Mouse (Mus musculus) MEL (cell line): ENCODE results near the gene Pqlc2.

Experiments used
- CTCF ChIP-seq, 3 experiments: IDR thresholded peaks in 2 of 3; conservative IDR thresholded peaks in 1 of 3; 2 replicates each; pipeline ENCODE4 v1.5.1; 2011 to 2012; ENCODE audit warnings: low read length in 3 of 3, low read depth in 2 of 3, mild to moderate bottlenecking in 2 of 3, improper control_type of control experiment in 1 of 3, inconsistent platforms in 1 of 3, mixed read lengths in 1 of 3, moderate library complexity in 1 of 3; ENCODE audit not compliant: control insufficient read depth in 1 of 3, insufficient read depth in 1 of 3, poor library complexity in 1 of 3, severe bottlenecking in 1 of 3
- E2F4 ChIP-seq: IDR thresholded peaks from 2 replicates; pipeline ENCODE4 v1.6.1; 2011; ENCODE audit warnings: low read depth, low read length, improper control_type of control experiment, borderline replicate concordance
- MXI1 ChIP-seq: IDR thresholded peaks from 2 replicates; pipeline ENCODE4 v1.6.1; 2011; ENCODE audit warnings: mild to moderate bottlenecking, low read depth, low read length, improper control_type of control experiment
- USF2 ChIP-seq, 2 experiments: IDR thresholded peaks; 2 replicates each; pipeline ENCODE4 v1.6.1; 2011 to 2012; ENCODE audit warnings: improper control_type of control experiment in 2 of 2, low read length in 2 of 2, borderline replicate concordance in 1 of 2, inconsistent platforms in 1 of 2, low read depth in 1 of 2, mild to moderate bottlenecking in 1 of 2; ENCODE audit not compliant: insufficient read depth in 1 of 2

GRCm38 (mm10) chr4:139289017-139289416, 21.5 kb downstream of the Pqlc2 start:
- TF ChIP-seq USF2 (IDR thresholded peaks at IDR 0.05; ENCODE audit: borderline replicate concordance in 1 of 2, insufficient read depth in 1 of 2, low read depth in 1 of 2, low read length in 2 of 2) (no peak), CTCF (IDR thresholded peaks at IDR 0.05 in 2 of 3, conservative IDR thresholded peaks at IDR 0.05 in 1 of 3; ENCODE audit: control insufficient read depth in 1 of 3, insufficient read depth in 1 of 3, low read depth in 2 of 3, low read length in 3 of 3, poor library complexity in 1 of 3, severe bottlenecking in 1 of 3) (peak; percentile 71 to 86 (median 79)), E2F4 (no peak), MXI1 (no peak)
